Mouse (Mus musculus) heart, embryonic 11.5 days (tissue): Measurements from ENCODE around the gene Ndst4. TPM values are rescaled to one million over a fixed set of nuclear protein-coding genes. Genes with fewer than 3 reads are reported as not detected.

ENCODE experiments used
- ATAC-seq: fragments of 200-750 bp; cut with Nextera tagmentation; replicated peaks from 2 replicates; pipeline ENCODE4 v1.8.0; 2017; ENCODE audit warnings: moderate library complexity; ENCODE audit not compliant: insufficient number of reproducible peaks, low FRiP score, low TSS enrichment
- H3K27ac ChIP-seq: fragments of 300-500 bp; sonication (generic); 2 replicates; pipeline ENCODE4 v1.5.1; 2014; ENCODE audit warnings: mild to moderate bottlenecking, low read depth, low read length
- H3K27me3 ChIP-seq: fragments of 300-500 bp; sonication (generic); 2 replicates; pipeline ENCODE4 v1.6.1; 2014; ENCODE audit warnings: mild to moderate bottlenecking, low read length, mixed read lengths; ENCODE audit not compliant: control insufficient read depth, insufficient read depth
- H3K36me3 ChIP-seq: fragments of 300-500 bp; sonication (generic); 2 replicates; pipeline ENCODE4 v1.6.1; 2014; ENCODE audit warnings: mild to moderate bottlenecking, low read length, moderate library complexity, mixed read lengths; ENCODE audit not compliant: control insufficient read depth, insufficient read depth
- H3K4me1 ChIP-seq: fragments of 300-500 bp; sonication (generic); 2 replicates; pipeline ENCODE4 v1.6.1; 2014; ENCODE audit warnings: low read length; ENCODE audit not compliant: control insufficient read depth, insufficient read depth
- H3K4me2 ChIP-seq: fragments of 300-500 bp; sonication (generic); 2 replicates; pipeline ENCODE4 v1.6.1; 2014; ENCODE audit warnings: mild to moderate bottlenecking, moderate library complexity
- H3K4me3 ChIP-seq: fragments of 300-500 bp; sonication (generic); 2 replicates; pipeline ENCODE4 v1.5.1; 2014; ENCODE audit warnings: low read depth, low read length
- H3K9ac ChIP-seq: fragments of 300-500 bp; sonication (generic); 2 replicates; pipeline ENCODE4 v1.6.1; 2014; ENCODE audit warnings: mild to moderate bottlenecking, low read depth, low read length, moderate library complexity
- H3K9me3 ChIP-seq: fragments of 300-500 bp; sonication (generic); replicated peaks from 2 replicates; pipeline ENCODE4 v1.6.1; 2016; ENCODE audit warnings: low read length; ENCODE audit not compliant: control insufficient read depth
- WGBS: fragments of 180-500 bp; shearing (Covaris S2); extraction: QIAGEN DNeasy Blood & Tissue Kit; methylation state at CpG from one replicate; pipeline ENCODE4 v1.1.7; 2014; ENCODE audit not compliant: insufficient replicate concordance; 5-methylcytosine and 5-hydroxymethylcytosine counted together
- polyA plus RNA-seq: library from polyadenylated mRNA; unstranded; fragments of >200 nt; fragmentation: Nextera tagmentation; extraction: Ambion mirVana; gene quantifications from 2 replicates; pipeline ENCODE4 v1.2.1, GENCODE M21; 2014

Ndst4 gene
- 0.93 and 0.99 TPM in 2 replicates for polyA plus RNA-seq

DNA sequence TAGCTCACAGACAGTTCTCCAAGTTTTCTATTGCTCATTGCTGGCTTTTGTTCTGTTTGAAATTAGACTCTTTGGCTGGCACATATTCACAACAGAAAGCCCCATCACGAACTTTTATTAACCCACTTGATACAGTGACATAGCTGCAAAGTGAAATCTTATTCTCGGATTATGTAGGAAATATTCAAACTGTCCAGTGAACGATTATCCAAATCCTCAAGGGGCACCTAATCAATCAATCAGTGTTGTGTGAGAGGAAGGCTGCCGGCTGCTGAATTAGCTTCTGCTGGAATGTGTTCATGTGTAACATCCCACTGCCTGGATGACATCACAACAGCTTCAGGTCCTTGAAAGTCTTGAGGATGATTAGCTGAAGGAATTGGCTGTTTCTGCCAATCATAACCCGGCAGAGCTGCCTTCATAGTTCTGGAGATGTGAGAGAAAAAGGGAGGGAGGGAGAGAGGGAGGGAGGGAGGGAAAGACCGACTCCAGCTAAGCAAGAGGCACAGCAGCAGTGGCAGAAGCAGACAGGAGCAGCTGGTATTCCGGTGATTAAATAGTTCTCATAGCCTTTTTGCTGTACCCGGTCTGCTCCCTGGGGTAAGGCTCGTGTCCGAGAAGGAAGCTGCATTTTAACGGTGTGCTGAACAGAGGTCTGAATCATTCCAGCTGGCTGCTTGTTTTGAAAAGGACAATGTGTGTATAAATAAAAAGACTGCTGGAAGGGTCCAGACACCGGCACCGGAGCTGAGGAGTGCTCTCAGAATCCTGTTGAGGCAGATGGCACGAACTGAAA lies at the start of gene Ndst4:
Ndst4 (plus strand) TSS at position 476 of the 796 bp plus-strand sequence.
- 29% methylated on average over 14 of the region's 14 CpGs for WGBS
- ATAC-seq, result peak; percentile 37; the same call in 1 of the 2 replicates
- no peak within 1 kb of the TSS for H3K27ac ChIP-seq

DNA sequence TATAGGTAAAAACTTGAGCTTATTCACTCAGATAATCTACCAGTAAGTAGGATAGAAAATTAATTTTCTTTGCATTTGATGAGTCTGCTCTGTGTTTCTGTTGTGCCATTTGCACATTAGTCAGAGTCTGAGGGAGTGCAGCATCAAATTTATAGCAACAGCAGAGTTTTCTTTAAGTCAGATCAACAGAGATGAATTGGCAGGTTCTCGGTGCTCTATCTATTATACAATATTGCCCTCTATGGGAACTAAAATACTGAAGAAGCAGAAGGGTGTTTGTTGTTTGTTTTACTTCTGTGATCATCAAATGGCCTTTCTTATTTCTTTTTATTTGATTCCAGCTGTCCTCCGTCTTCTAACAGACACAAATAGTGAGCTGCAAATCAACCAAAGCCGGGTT lies 6.4 kb upstream of the Ndst4 start:
- Histone ChIP-seq H3K27me3 (no peaks in the 10 kb centered on the region), H3K4me3 (no peak overlapping the region), H3K9ac (no peak overlapping the region), H3K36me3 (no peaks in the 10 kb centered on the region), H3K9me3 (no peaks in the 10 kb centered on the region), H3K4me2 (no peak overlapping the region), H3K27ac (no peak overlapping the region), H3K4me1 (no peaks in the 10 kb centered on the region)
- WGBS, result 80% methylated on average over 3 of the region's 3 CpGs
- no peak for ATAC-seq

More for the DNA sequence above, at the start of gene Ndst4:
- Histone ChIP-seq H3K36me3 (no peaks in the 10 kb centered on the region), H3K4me1 (no peaks in the 10 kb centered on the region; the same call in 1 of the 2 replicates), H3K27me3 (no peaks in the 10 kb centered on the region), H3K9me3 (no peaks in the 10 kb centered on the region), H3K4me2 (peak within 1 kb of the TSS; percentile 58), H3K4me3 (peak within 1 kb of the TSS; percentile 38), H3K9ac (peak within 1 kb of the TSS; percentile 54; the same call in 1 of the 2 replicates)

DNA sequence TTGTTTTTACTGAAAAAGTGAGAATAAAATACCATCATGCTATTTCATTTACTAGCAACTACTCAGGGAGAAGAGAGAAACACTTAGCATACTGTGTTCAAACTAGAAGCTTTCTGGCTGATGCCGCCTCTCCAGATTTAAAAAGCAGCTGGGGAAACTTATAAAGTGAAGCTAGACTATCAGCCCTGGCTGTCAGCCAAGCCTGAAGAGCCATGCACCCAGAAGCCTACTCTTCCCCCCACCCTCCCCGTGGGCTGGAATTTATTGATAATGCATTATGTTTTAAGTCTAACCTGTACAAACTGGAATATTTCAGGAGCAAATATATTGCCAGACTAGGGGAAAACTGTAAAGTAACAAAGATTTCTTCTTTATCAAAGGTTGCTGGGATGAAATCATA lies 2.6 kb downstream of the Ndst4 start:
- no peak for ATAC-seq
- no peaks in the 10 kb centered on the region for H3K36me3 ChIP-seq
- 30% methylated on average over 2 of the region's 2 CpGs for WGBS

DNA sequence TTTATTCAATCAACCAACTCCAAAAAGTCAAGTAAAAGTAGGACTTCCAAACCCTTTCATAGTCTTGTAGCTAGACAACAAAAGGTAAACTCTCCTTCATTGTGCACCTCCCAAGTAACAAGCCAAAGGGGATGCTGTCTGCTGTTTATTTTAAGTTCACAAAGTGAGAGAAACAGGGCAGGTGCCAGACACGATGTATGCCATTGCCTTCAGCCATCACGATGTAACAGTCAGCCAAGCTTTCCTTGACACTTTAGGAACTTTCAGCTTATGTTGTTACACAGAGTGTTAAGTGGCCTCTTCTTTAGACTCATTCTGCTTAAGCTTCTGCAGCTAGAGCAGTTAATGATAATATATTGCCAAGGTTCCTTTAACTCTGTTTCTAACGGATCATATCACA lies 3.1 kb downstream of the Ndst4 start:
- no peak for ATAC-seq
- Histone ChIP-seq H3K27ac (no peak overlapping the region), H3K4me3 (no peak overlapping the region), H3K9me3 (no peaks in the 10 kb centered on the region), H3K4me1 (no peaks in the 10 kb centered on the region; the same call in 1 of the 2 replicates), H3K4me2 (no peak overlapping the region), H3K36me3 (no peaks in the 10 kb centered on the region), H3K9ac (no peak overlapping the region), H3K27me3 (no peaks in the 10 kb centered on the region)
- 41% methylated on average over 3 of the region's 3 CpGs for WGBS

More for the DNA sequence above, 2.6 kb downstream of the Ndst4 start:
- Histone ChIP-seq H3K9ac (no peak overlapping the region), H3K4me1 (no peaks in the 10 kb centered on the region; the same call in 1 of the 2 replicates), H3K4me3 (no peak overlapping the region), H3K4me2 (no peak overlapping the region), H3K27ac (no peak overlapping the region), H3K27me3 (no peaks in the 10 kb centered on the region), H3K9me3 (no peaks in the 10 kb centered on the region)

DNA sequence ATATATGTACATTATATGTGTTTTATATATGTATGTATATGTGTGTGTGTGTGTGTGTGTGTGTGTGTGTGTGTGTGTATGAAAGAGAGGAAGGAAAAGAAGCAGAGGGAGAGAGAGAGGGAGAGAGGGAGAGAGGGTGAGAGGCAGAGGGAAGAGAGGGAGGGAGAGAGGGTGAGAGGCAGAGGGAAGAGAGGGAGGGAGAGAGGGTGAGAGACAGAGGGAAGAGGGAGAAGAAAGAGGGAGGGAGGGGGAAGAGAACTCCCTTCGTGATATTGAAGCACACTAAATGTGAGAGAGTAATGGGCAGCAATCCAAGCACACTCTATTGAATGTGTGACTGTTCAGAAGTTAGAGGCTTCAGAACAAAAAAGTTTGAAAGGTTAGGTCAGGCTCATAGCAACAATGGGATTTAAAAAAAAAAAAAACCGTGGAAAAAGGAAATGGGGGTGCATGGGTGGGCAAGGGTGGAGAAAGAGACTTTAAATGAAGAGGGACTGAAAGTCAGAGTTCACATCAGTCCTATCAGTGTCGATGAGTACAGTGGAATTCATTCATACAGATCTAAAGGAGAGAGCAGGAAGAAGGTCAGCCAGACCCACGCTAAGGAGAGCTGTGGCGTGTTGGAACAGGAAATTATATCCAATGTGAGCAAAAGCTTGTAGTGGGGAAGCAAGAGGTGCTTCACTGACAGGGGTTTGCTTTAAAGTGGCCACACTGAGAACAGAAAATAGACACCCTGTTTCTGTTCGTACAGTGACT lies 63.2 kb downstream of the Ndst4 start:
- H3K36me3 ChIP-seq, result no peaks in the 10 kb centered on the region
- no peaks in the 10 kb centered on the region for H3K9me3 ChIP-seq
- no peak overlapping the region for H3K9ac ChIP-seq
- 45% methylated on average over 6 of the region's 6 CpGs for WGBS
- no peak overlapping the region for H3K27ac ChIP-seq
- H3K4me1 ChIP-seq, result no peaks in the 10 kb centered on the region
- no peak overlapping the region for H3K4me3 ChIP-seq
- no peak overlapping the region for H3K4me2 ChIP-seq
- H3K27me3 ChIP-seq, result no peaks in the 10 kb centered on the region
- ATAC-seq, result no peak

DNA sequence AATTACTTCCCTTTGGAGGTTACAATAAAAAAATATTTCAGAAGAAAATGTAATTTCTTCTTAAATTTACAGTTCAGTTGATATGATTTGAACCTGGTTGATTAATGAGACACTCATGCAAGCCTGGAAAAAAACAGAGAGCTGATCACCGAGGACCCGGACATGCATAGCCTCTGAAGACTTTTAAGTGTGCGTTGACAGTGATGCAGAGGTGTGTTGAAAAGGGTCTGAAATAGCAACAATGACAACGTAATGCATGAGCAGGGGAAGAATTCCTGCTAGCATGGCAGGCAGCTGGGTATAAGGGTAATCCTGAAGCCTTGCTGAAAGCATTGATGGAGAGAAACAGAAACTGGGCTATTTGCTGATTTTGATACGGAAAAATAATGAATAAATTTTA lies 106.2 kb downstream of the Ndst4 start:
- Histone ChIP-seq H3K27ac (no peak overlapping the region), H3K27me3 (no peaks in the 10 kb centered on the region), H3K4me3 (no peak overlapping the region), H3K9ac (no peak overlapping the region), H3K9me3 (no peaks in the 10 kb centered on the region), H3K4me2 (no peak overlapping the region), H3K4me1 (no peaks in the 10 kb centered on the region), H3K36me3 (no peaks in the 10 kb centered on the region)
- WGBS, result 40% methylated on average over 5 of the region's 5 CpGs
- ATAC-seq, result no peak

DNA sequence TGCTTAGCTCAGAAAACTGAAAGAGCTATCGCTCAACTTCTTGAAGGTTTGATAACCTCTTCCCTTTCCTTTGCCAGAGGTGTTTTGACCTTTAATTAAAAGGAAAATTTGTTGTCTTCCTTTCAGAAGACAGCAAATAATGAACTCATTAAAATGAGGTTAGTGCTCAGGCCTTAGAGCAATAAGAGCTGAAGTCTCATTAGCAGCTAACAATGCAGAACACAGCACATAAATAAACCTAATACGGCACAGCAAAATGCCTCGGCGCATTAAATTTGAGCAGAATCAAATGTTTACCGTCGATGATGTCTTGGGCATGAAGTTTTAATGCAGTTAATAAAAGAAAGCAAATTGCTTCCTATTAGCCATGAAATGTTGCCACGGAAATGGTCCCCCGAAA lies 129.5 kb downstream of the Ndst4 start:
- no peaks in the 10 kb centered on the region for H3K36me3 ChIP-seq
- H3K9ac ChIP-seq, result no peak overlapping the region
- no peaks in the 10 kb centered on the region for H3K27me3 ChIP-seq
- H3K4me3 ChIP-seq, result no peak overlapping the region
- H3K4me1 ChIP-seq, result no peaks in the 10 kb centered on the region
- no peak for ATAC-seq
- no peak overlapping the region for H3K27ac ChIP-seq
- no peak overlapping the region for H3K4me2 ChIP-seq
- WGBS, result 84% methylated on average over 8 of the region's 8 CpGs
- H3K9me3 ChIP-seq, result no peaks in the 10 kb centered on the region

DNA sequence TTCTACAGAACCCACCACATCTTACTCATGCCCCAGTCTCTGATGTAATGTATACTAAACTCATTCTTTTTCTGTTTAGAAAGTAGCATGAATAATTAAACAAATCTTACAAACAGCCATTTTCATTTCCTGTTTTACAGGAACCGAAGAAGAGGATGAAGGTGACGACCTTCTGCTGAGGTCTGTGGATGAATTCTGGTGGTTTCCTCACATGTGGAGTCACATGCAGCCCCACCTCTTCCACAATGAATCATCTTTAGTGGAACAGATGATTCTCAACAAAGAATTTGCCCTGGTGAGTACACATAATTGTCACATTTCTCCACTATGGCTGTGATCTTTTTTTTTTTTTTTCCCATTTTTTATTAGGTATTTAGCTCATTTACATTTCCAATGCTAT lies 166.7 kb downstream of the Ndst4 start:
- Histone ChIP-seq H3K9ac (no peak overlapping the region), H3K9me3 (no peaks in the 10 kb centered on the region), H3K27me3 (no peaks in the 10 kb centered on the region), H3K4me2 (no peak overlapping the region), H3K4me3 (no peak overlapping the region), H3K27ac (no peak overlapping the region), H3K4me1 (no peaks in the 10 kb centered on the region), H3K36me3 (no peaks in the 10 kb centered on the region)
- no peak for ATAC-seq
- 79% methylated on average over 2 of the region's 2 CpGs for WGBS
